Mouse (Mus musculus) forebrain, postnatal 0 days (tissue): Measurements from ENCODE around the gene H2-T3. TPM values are rescaled to one million over a fixed set of nuclear protein-coding genes. Genes with fewer than 3 reads are reported as not detected.
"Not testable (repeated sequence)": the region's sequence is repeated elsewhere in the genome, so short reads cannot be mapped to it uniquely, and the experiment has no call there.

Source experiments
- ATAC-seq: fragments of 200-750 bp; cut with Nextera tagmentation; 2 replicates; pipeline ENCODE4 v1.8.0; 2017; ENCODE audit warnings: mild to moderate bottlenecking, moderate library complexity
- DNase-seq: peaks from one replicate; pipeline ENCODE4 v3.0.0-alpha.2; 2015
- H3K27ac ChIP-seq: fragments of 300-500 bp; sonication (generic); 2 replicates; pipeline ENCODE4 v1.5.1; 2014; ENCODE audit warnings: low read depth, mild to moderate bottlenecking, antibody characterized with exemption, low read length, moderate library complexity, mixed read lengths
- H3K27me3 ChIP-seq: fragments of 300-500 bp; sonication (generic); 2 replicates; pipeline ENCODE4 v1.6.1; 2014; ENCODE audit warnings: mild to moderate bottlenecking, low read length, mixed read lengths; ENCODE audit not compliant: insufficient read depth
- H3K36me3 ChIP-seq: fragments of 300-500 bp; sonication (generic); 2 replicates; pipeline ENCODE4 v1.6.1; 2014; ENCODE audit warnings: mild to moderate bottlenecking, moderate library complexity; ENCODE audit not compliant: insufficient read depth
- H3K4me1 ChIP-seq: fragments of 300-500 bp; sonication (generic); 2 replicates; pipeline ENCODE4 v1.6.1; 2014; ENCODE audit warnings: antibody characterized with exemption; ENCODE audit not compliant: insufficient read depth
- H3K4me2 ChIP-seq: fragments of 300-500 bp; sonication (generic); 2 replicates; pipeline ENCODE4 v1.6.1; 2014; ENCODE audit warnings: low read depth, mild to moderate bottlenecking, moderate library complexity
- H3K4me3 ChIP-seq: fragments of 300-500 bp; sonication (generic); 2 replicates; pipeline ENCODE4 v1.5.1; 2014; ENCODE audit warnings: low read depth, low read length, mixed read lengths
- H3K9ac ChIP-seq: fragments of 300-500 bp; sonication (generic); 2 replicates; pipeline ENCODE4 v1.6.1; 2014; ENCODE audit warnings: mild to moderate bottlenecking
- H3K9me3 ChIP-seq: fragments of 300-500 bp; sonication (generic); 2 replicates; pipeline ENCODE4 v1.6.1; 2016; ENCODE audit warnings: low read length
- CTCF ChIP-seq: sonication (generic); IDR thresholded peaks from 2 replicates; pipeline ENCODE4 v1.5.1; 2016; ENCODE audit warnings: antibody characterized with exemption, control low read depth, low read depth
- WGBS: fragments of 180-500 bp; shearing (Covaris S2); extraction: QIAGEN DNeasy Blood & Tissue Kit; methylation state at CpG from one replicate; pipeline ENCODE4 v1.1.7; 2014; 5-methylcytosine and 5-hydroxymethylcytosine counted together
- polyA plus RNA-seq: library from polyadenylated mRNA; unstranded; fragments of >200 nt; fragmentation: Nextera tagmentation; extraction: Ambion mirVana; gene quantifications from 2 replicates; pipeline ENCODE4 v1.2.1, GENCODE M21; 2015
- total RNA-seq: library from RNA; depleted of rRNA; stranded (reverse); fragments of >200 nt; gene quantifications from 2 replicates; pipeline ENCODE4 v1.2.3, GENCODE M21; 2014; rRNA removed

H2-T3 gene
- total and polyA plus RNA-seq, 2 experiments from 2014 or later = not detected

DNA sequence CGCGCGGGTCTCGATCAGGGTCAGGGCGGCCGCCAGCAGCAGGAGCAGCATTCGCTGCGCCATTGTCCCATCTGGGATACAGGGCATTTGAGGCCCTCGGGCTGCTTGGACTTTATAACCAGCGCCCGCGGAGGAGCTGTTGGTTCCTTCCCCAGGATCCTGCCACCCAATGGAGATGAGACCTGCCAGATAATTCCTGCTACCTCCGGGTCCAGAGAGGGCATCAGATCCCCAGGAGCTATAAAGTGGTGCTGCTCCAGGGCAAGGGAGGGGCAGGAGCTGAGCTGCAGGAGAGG lies 44.3 kb downstream of the H2-T3 start:
- Histone ChIP-seq H3K27me3 (peaks cover 19% of the 10 kb centered on the region), H3K4me3 (peak overlapping the region; percentile 28), H3K4me2 (peak overlapping the region; percentile 44)
- not testable (repeated sequence) for DNase-seq, H3K27ac ChIP-seq, ATAC-seq, H3K36me3 ChIP-seq, H3K9me3 ChIP-seq, H3K9ac ChIP-seq, H3K4me1 ChIP-seq
- 2% methylated on average over 10 of the region's 13 CpGs for WGBS

DNA sequence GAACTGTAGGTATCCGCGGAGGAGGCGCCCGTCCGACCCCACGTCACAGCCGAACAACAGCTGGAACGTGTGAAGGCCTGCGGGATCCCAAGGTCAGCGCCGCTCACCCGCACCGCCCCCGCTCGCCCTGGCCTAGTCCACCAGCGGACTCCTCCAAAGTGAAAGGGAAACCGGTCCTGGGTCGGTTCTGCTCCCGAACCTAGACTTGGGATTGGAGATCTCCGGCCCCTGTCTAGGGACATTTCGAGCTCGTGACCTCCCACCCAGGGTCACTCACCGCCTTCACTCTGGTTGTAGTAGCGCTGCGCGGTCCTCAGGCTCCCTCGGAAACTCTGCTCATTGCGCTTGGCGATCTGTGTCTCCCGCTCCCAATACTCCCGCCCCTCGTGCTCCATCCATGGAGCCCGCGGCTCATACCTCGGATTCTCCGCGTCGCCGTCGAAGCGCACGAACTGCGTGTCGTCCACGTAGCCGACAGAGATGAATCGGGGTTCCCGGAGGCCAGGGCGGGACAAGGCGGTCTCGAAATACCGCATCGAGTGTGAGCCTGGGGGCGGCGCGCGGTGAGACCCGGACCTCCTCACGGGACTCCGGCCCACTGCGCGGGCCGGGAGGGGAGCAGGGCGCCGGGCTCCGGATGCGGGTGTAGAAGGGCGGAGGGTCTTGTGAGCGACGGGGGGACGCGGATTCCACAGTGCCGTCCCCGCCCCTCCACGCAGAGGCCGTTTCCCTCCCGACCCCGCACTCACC lies 44.8 kb downstream of the H2-T3 start:
- 0 out of 2 replicates have a peak, but pooled peaks cover 3% of the 10 kb centered on the region for H3K4me1 ChIP-seq
- H3K36me3 ChIP-seq = no peaks in the 10 kb centered on the region
- no peak overlapping the region for H3K27ac ChIP-seq
- H3K9me3 ChIP-seq = no peaks in the 10 kb centered on the region
- DNase-seq (no peak), ATAC-seq (no peak; the same call in 1 of the 2 replicates)
- H3K27me3 ChIP-seq = peaks cover 19% of the 10 kb centered on the region
- WGBS = 2% methylated on average over 62 of the region's 78 CpGs
- H3K9ac ChIP-seq = no peak overlapping the region
- no peak for TF ChIP-seq CTCF
- H3K4me3 ChIP-seq = peak overlapping the region; percentile 28
- H3K4me2 ChIP-seq = peak overlapping the region; percentile 44

DNA sequence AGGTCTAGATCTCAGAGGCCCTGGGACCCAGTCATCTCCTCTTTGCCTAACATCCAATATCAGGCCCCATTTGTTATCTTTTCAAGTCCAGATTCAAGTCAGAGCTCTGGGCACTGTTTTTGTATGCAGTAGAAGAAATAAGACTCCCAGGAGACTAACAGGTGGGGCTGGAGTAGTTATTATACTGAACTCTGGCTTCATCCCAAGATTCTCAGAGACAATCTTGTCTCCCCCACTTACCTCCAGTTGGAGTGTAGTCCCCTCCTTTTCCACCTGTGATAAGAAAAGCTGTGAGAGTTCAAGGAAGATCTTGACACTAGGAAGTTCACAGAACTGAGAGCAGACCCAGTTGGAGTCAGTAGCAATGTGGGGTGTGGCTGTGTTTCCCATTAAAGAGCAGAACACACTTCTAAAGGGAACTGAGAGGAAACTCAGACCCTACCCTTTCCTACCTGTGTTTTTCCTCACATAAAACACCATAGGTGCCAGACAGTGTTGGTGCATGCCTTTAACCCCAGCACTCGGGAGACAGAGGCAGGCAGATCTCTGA lies 53.7 kb downstream of the H2-T3 start:
- H3K4me1 ChIP-seq, ATAC-seq, H3K9ac ChIP-seq, DNase-seq, H3K36me3 ChIP-seq, H3K9me3 ChIP-seq, H3K4me3 ChIP-seq, H3K4me2 ChIP-seq, H3K27me3 ChIP-seq, H3K27ac ChIP-seq: not testable (repeated sequence)
- WGBS = 83% methylated on average over 1 of the region's 1 CpGs

Other genes starting within 250 kb of the H2-T3 start
- gene Abcf1, start 220.5 kb downstream of the H2-T3 start, total RNA-seq = 55.9 and 60.4 TPM in 2 replicates
- 89.0 and 101 TPM in 2 replicates for gene Abcf1, start 220.5 kb downstream of the H2-T3 start, polyA plus RNA-seq
- gene Gnl1, start 210.4 kb downstream of the H2-T3 start, total RNA-seq = 86.2 and 115 TPM in 2 replicates
- 63.1 and 83.4 TPM in 2 replicates for gene Gnl1, start 210.4 kb downstream of the H2-T3 start, polyA plus RNA-seq
- gene Prr3, start 210.1 kb downstream of the H2-T3 start, total RNA-seq = 38.4 and 49.8 TPM in 2 replicates
- gene Prr3, start 210.1 kb downstream of the H2-T3 start, polyA plus RNA-seq = 83.1 and 93.9 TPM in 2 replicates
- 0.33 and 1.0 TPM in 2 replicates for gene H2-T24, start 169.7 kb downstream of the H2-T3 start, total RNA-seq
- gene H2-T24, start 169.7 kb downstream of the H2-T3 start, polyA plus RNA-seq = 1.6 and 4.7 TPM in 2 replicates
- 9.0 and 10.2 TPM in 2 replicates for gene H2-T23, start 157.4 kb downstream of the H2-T3 start, total RNA-seq
- 6.4 and 6.9 TPM in 2 replicates for gene H2-T23, start 157.4 kb downstream of the H2-T3 start, polyA plus RNA-seq
- 10.3 and 13.1 TPM in 2 replicates for gene H2-T22, start 147.5 kb downstream of the H2-T3 start, total RNA-seq
- gene H2-T22, start 147.5 kb downstream of the H2-T3 start, polyA plus RNA-seq = 6.2 and 6.5 TPM in 2 replicates
- 0.31 TPM in 1 of 2 replicates, not detected in the other for gene Gm6034, start 147.3 kb downstream of the H2-T3 start, total RNA-seq
- not detected in 2 replicates for gene Gm6034, start 147.3 kb downstream of the H2-T3 start, polyA plus RNA-seq
- gene Gm11127, start 131.9 kb downstream of the H2-T3 start, total RNA-seq = 0.15 TPM in 1 of 2 replicates, not detected in the other
- not detected in 2 replicates for gene Gm11127, start 131.9 kb downstream of the H2-T3 start, polyA plus RNA-seq
- gene Gm19684, start 68.6 kb downstream of the H2-T3 start, total RNA-seq = not detected in 2 replicates
- not detected in 2 replicates for gene Gm19684, start 68.6 kb downstream of the H2-T3 start, polyA plus RNA-seq
- not detected in 2 replicates for gene Gm7030, start 60.9 kb downstream of the H2-T3 start, total RNA-seq
- gene Gm7030, start 60.9 kb downstream of the H2-T3 start, polyA plus RNA-seq = not detected in 2 replicates
- not detected in 2 replicates for gene Gm8909, start 21.8 kb downstream of the H2-T3 start, total RNA-seq
- not detected in 2 replicates for gene Gm8909, start 21.8 kb downstream of the H2-T3 start, polyA plus RNA-seq
- gene Rpp21, start 67.8 kb upstream of the H2-T3 start, total RNA-seq = 39.2 and 58.2 TPM in 2 replicates
- 139 and 159 TPM in 2 replicates for gene Rpp21, start 67.8 kb upstream of the H2-T3 start, polyA plus RNA-seq
- gene Trim39, start 82.0 kb upstream of the H2-T3 start, total RNA-seq = 27.1 and 27.8 TPM in 2 replicates
- gene Trim39, start 82.0 kb upstream of the H2-T3 start, polyA plus RNA-seq = 7.9 and 11.2 TPM in 2 replicates
- not detected in 2 replicates for gene H2-M10.2, start 96.2 kb upstream of the H2-T3 start, total RNA-seq
- gene H2-M10.2, start 96.2 kb upstream of the H2-T3 start, polyA plus RNA-seq = not detected in 2 replicates
- not detected in 2 replicates for gene H2-M10.1, start 135.9 kb upstream of the H2-T3 start, total RNA-seq
- gene H2-M10.1, start 135.9 kb upstream of the H2-T3 start, polyA plus RNA-seq = not detected in 2 replicates
- gene H2-M10.3, start 178.1 kb upstream of the H2-T3 start, total RNA-seq = not detected in 2 replicates
- not detected in 2 replicates for gene H2-M10.3, start 178.1 kb upstream of the H2-T3 start, polyA plus RNA-seq